Mouse (Mus musculus): ENCODE measurements around the gene Gm5157. TPM values are rescaled to one million over a fixed set of nuclear protein-coding genes. Genes with fewer than 3 reads are reported as not detected.
"Not testable (repeated sequence)": the region's sequence is repeated elsewhere in the genome, so short reads cannot be mapped to it uniquely, and the experiment has no call there.

The Gm5157 gene
- total RNA-seq (2021) = not detected
- long read RNA-seq = 0 reads

- not testable (repeated sequence) for DNase-seq (ENCODE audit: low spot score in 2 of 2)
Observed at GRCm38 (mm10) chr7:21190323-21190722, at the start of gene Gm5157. Gene Gm5157, minus strand, starts transcription at chr7:21190423.

GRCm38 (mm10) chr7:21161885-21162284 lies 28.3 kb downstream of the Gm5157 start, which contains the start of gene Vmn1r123:
Gene Vmn1r123, plus strand, starts transcription at chr7:21162185.
- DNase-seq (ENCODE audit: low spot score in 2 of 2) = not testable (repeated sequence)

Other genes starting within 250 kb of the Gm5157 start
- gene Vmn1r119, start 178.0 kb downstream of the Gm5157 start, total RNA-seq (2021) = not detected
- not detected for gene Vmn1r120, start 136.6 kb downstream of the Gm5157 start, total RNA-seq (2021)
- not detected for gene Vmn1r121, start 91.9 kb downstream of the Gm5157 start, total RNA-seq (2021)
- not detected for gene Vmn1r122, start 56.3 kb downstream of the Gm5157 start, total RNA-seq (2021)
- not detected for gene Vmn1r123, start 28.2 kb downstream of the Gm5157 start, total RNA-seq (2021)
- gene Vmn1r124, start 70.2 kb upstream of the Gm5157 start, total RNA-seq (2021) = not detected
- not detected for gene Vmn1r125, start 81.8 kb upstream of the Gm5157 start, total RNA-seq (2021)
- gene Vmn1r126, start 111.0 kb upstream of the Gm5157 start, total RNA-seq (2021) = not detected
- not detected for gene Vmn1r127, start 129.4 kb upstream of the Gm5157 start, total RNA-seq (2021)
- gene Vmn1r128, start 158.9 kb upstream of the Gm5157 start, total RNA-seq (2021) = not detected
- gene Vmn1r129, start 170.9 kb upstream of the Gm5157 start, total RNA-seq (2021) = not detected
- gene Gm6882, start 242.3 kb upstream of the Gm5157 start, total RNA-seq (2021) = not detected

All from layer of hippocampus, adult 18-20 months (tissue).